Mouse (Mus musculus): ENCODE measurements around the gene Stxbp4. TPM values are rescaled to one million over a fixed set of nuclear protein-coding genes. Genes with fewer than 3 reads are reported as not detected.

The Stxbp4 gene
- polyA plus RNA-seq, 1 experiment: 3.5 TPM

GRCm38 (mm10) chr11:90612118-90612517 is 25.8 kb downstream of the Stxbp4 start:
- Histone ChIP-seq H3K27ac (ENCODE audit: control insufficient read depth, insufficient read depth, low read depth, low read length, poor library complexity) (no peak overlapping the region), H3K4me3 (replicated peaks; ENCODE audit: control insufficient read depth, low read depth, low read length) (no peak overlapping the region), H3K4me1 (ENCODE audit: control insufficient read depth, insufficient read depth, low read length) (no peaks in the 10 kb centered on the region)
- TF ChIP-seq POLR2A (IDR thresholded peaks at IDR 0.05; ENCODE audit: borderline replicate concordance, control insufficient read depth, low read depth, low read length) (no peak), CTCF (IDR thresholded peaks at IDR 0.05; ENCODE audit: control insufficient read depth, insufficient read depth, low read length) (no peak)

GRCm38 (mm10) chr11:90603066-90603465 is 34.8 kb downstream of the Stxbp4 start:
- no peak for TF ChIP-seq CTCF (IDR thresholded peaks at IDR 0.05; ENCODE audit: control insufficient read depth, insufficient read depth, low read length)
- TF ChIP-seq POLR2A (IDR thresholded peaks at IDR 0.05; ENCODE audit: borderline replicate concordance, control insufficient read depth, low read depth, low read length): no peak
- Histone ChIP-seq H3K27ac (ENCODE audit: control insufficient read depth, insufficient read depth, low read depth, low read length, poor library complexity) (no peak overlapping the region), H3K4me3 (replicated peaks; ENCODE audit: control insufficient read depth, low read depth, low read length) (no peak overlapping the region), H3K4me1 (ENCODE audit: control insufficient read depth, insufficient read depth, low read length) (no peaks in the 10 kb centered on the region)
- WGBS: 94% methylated on average over 2 of the region's 2 CpGs

- Histone ChIP-seq H3K4me1 (ENCODE audit: control insufficient read depth, insufficient read depth, low read length) (no peaks in the 10 kb centered on the region), H3K4me3 (replicated peaks; ENCODE audit: control insufficient read depth, low read depth, low read length) (no peak overlapping the region), H3K27ac (ENCODE audit: control insufficient read depth, insufficient read depth, low read depth, low read length, poor library complexity) (no peak overlapping the region)
- WGBS: 90% methylated on average over 1 of the region's 1 CpGs
- TF ChIP-seq POLR2A (IDR thresholded peaks at IDR 0.05; ENCODE audit: borderline replicate concordance, control insufficient read depth, low read depth, low read length) (no peak), CTCF (IDR thresholded peaks at IDR 0.05; ENCODE audit: control insufficient read depth, insufficient read depth, low read length) (no peak)
Measured at GRCm38 (mm10) chr11:90595826-90596225, 42.1 kb downstream of the Stxbp4 start.

GRCm38 (mm10) chr11:90590996-90591395 is 46.9 kb downstream of the Stxbp4 start:
- no peak for TF ChIP-seq CTCF (IDR thresholded peaks at IDR 0.05; ENCODE audit: control insufficient read depth, insufficient read depth, low read length)
- TF ChIP-seq POLR2A (IDR thresholded peaks at IDR 0.05; ENCODE audit: borderline replicate concordance, control insufficient read depth, low read depth, low read length): no peak
- Histone ChIP-seq H3K4me3 (replicated peaks; ENCODE audit: control insufficient read depth, low read depth, low read length) (no peak overlapping the region), H3K4me1 (ENCODE audit: control insufficient read depth, insufficient read depth, low read length) (peaks cover 2% of the 10 kb centered on the region; the same call in 1 of the 2 replicates), H3K27ac (ENCODE audit: control insufficient read depth, insufficient read depth, low read depth, low read length, poor library complexity) (no peak overlapping the region)
- WGBS: 38% methylated on average over 1 of the region's 1 CpGs

- WGBS: 5% methylated on average over 8 of the region's 8 CpGs
- Histone ChIP-seq H3K27ac (ENCODE audit: control insufficient read depth, insufficient read depth, low read depth, low read length, poor library complexity) (no peak overlapping the region), H3K4me3 (replicated peaks; ENCODE audit: control insufficient read depth, low read depth, low read length) (peak overlapping the region; percentile 22), H3K4me1 (ENCODE audit: control insufficient read depth, insufficient read depth, low read length) (peaks cover 2% of the 10 kb centered on the region; the same call in 1 of the 2 replicates)
- TF ChIP-seq POLR2A (IDR thresholded peaks at IDR 0.05; ENCODE audit: borderline replicate concordance, control insufficient read depth, low read depth, low read length) (no peak), CTCF (IDR thresholded peaks at IDR 0.05; ENCODE audit: control insufficient read depth, insufficient read depth, low read length) (no peak)
Measured at GRCm38 (mm10) chr11:90586203-90586602, 51.7 kb downstream of the Stxbp4 start.

- Histone ChIP-seq H3K4me1 (ENCODE audit: control insufficient read depth, insufficient read depth, low read length) (peaks cover 2% of the 10 kb centered on the region; the same call in 1 of the 2 replicates), H3K4me3 (replicated peaks; ENCODE audit: control insufficient read depth, low read depth, low read length) (no peak overlapping the region), H3K27ac (ENCODE audit: control insufficient read depth, insufficient read depth, low read depth, low read length, poor library complexity) (no peak overlapping the region)
- WGBS: 21% methylated on average over 2 of the region's 2 CpGs
- TF ChIP-seq POLR2A (IDR thresholded peaks at IDR 0.05; ENCODE audit: borderline replicate concordance, control insufficient read depth, low read depth, low read length): no peak
Measured at GRCm38 (mm10) chr11:90585754-90586153, 52.1 kb downstream of the Stxbp4 start.

- WGBS: 27% methylated on average over 7 of the region's 7 CpGs
- Histone ChIP-seq H3K4me1 (ENCODE audit: control insufficient read depth, insufficient read depth, low read length) (no peaks in the 10 kb centered on the region), H3K4me3 (replicated peaks; ENCODE audit: control insufficient read depth, low read depth, low read length) (no peak overlapping the region), H3K27ac (ENCODE audit: control insufficient read depth, insufficient read depth, low read depth, low read length, poor library complexity) (no peak overlapping the region)
- TF ChIP-seq POLR2A (IDR thresholded peaks at IDR 0.05; ENCODE audit: borderline replicate concordance, control insufficient read depth, low read depth, low read length) (no peak), CTCF (IDR thresholded peaks at IDR 0.05; ENCODE audit: control insufficient read depth, insufficient read depth, low read length) (no peak)
Measured at GRCm38 (mm10) chr11:90577057-90577780, 60.7 kb downstream of the Stxbp4 start.

- Histone ChIP-seq H3K4me1 (ENCODE audit: control insufficient read depth, insufficient read depth, low read length) (no peaks in the 10 kb centered on the region), H3K27ac (ENCODE audit: control insufficient read depth, insufficient read depth, low read depth, low read length, poor library complexity) (no peak overlapping the region), H3K4me3 (replicated peaks; ENCODE audit: control insufficient read depth, low read depth, low read length) (no peak overlapping the region)
- TF ChIP-seq POLR2A (IDR thresholded peaks at IDR 0.05; ENCODE audit: borderline replicate concordance, control insufficient read depth, low read depth, low read length): no peak
- no peak for TF ChIP-seq CTCF (IDR thresholded peaks at IDR 0.05; ENCODE audit: control insufficient read depth, insufficient read depth, low read length)
- WGBS: 33% methylated on average over 8 of the region's 8 CpGs
Measured at GRCm38 (mm10) chr11:90576282-90576972, 61.5 kb downstream of the Stxbp4 start.
